Mouse (Mus musculus): ENCODE measurements around the gene Ppp1r37. TPM values are rescaled to one million over a fixed set of nuclear protein-coding genes. Genes with fewer than 3 reads are reported as not detected.

The Ppp1r37 gene
- polyA plus RNA-seq, 1 experiment: 35.9 TPM

Other genes starting within 250 kb of the Ppp1r37 start
- 32.6 and 38.4 TPM in 2 replicates for gene Ercc1, start 218.3 kb downstream of the Ppp1r37 start, polyA plus RNA-seq (2012; ENCODE audit: insufficient read depth, insufficient read length, missing spikeins)
- 3.3 and 5.5 TPM in 2 replicates for gene Cd3eap, start 203.6 kb downstream of the Ppp1r37 start, polyA plus RNA-seq (2012; ENCODE audit: insufficient read depth, insufficient read length, missing spikeins)
- 1.7 and 4.1 TPM in 2 replicates for gene Ppp1r13l, start 203.3 kb downstream of the Ppp1r37 start, polyA plus RNA-seq (2012; ENCODE audit: insufficient read depth, insufficient read length, missing spikeins)
- 4.4 and 6.4 TPM in 2 replicates for gene Ercc2, start 181.1 kb downstream of the Ppp1r37 start, polyA plus RNA-seq (2012; ENCODE audit: insufficient read depth, insufficient read length, missing spikeins)
- not detected in 2 replicates for gene Klc3, start 159.0 kb downstream of the Ppp1r37 start, polyA plus RNA-seq (2012; ENCODE audit: insufficient read depth, insufficient read length, missing spikeins)
- 328 and 404 TPM in 2 replicates for gene Ckm, start 158.3 kb downstream of the Ppp1r37 start, polyA plus RNA-seq (2012; ENCODE audit: insufficient read depth, insufficient read length, missing spikeins)
- gene Mark4, start 104.3 kb downstream of the Ppp1r37 start, polyA plus RNA-seq (2012; ENCODE audit: insufficient read depth, insufficient read length, missing spikeins): 9.8 and 10.9 TPM in 2 replicates
- gene Exoc3l2, start 99.7 kb downstream of the Ppp1r37 start, polyA plus RNA-seq (2012; ENCODE audit: insufficient read depth, insufficient read length, missing spikeins): 0.79 and 1.0 TPM in 2 replicates
- 3.4 and 4.0 TPM in 2 replicates for gene Bloc1s3, start 54.7 kb downstream of the Ppp1r37 start, polyA plus RNA-seq (2012; ENCODE audit: insufficient read depth, insufficient read length, missing spikeins)
- 39.3 and 49.9 TPM in 2 replicates for gene Trappc6a, start 54.7 kb downstream of the Ppp1r37 start, polyA plus RNA-seq (2012; ENCODE audit: insufficient read depth, insufficient read length, missing spikeins)
- not detected in 2 replicates for gene Nkpd1, start 45.2 kb downstream of the Ppp1r37 start, polyA plus RNA-seq (2012; ENCODE audit: insufficient read depth, insufficient read length, missing spikeins)
- 0.67 and 0.75 TPM in 2 replicates for gene Zfp296, start 14.2 kb upstream of the Ppp1r37 start, polyA plus RNA-seq (2012; ENCODE audit: insufficient read depth, insufficient read length, missing spikeins)
- 44.2 and 47.4 TPM in 2 replicates for gene Gemin7, start 14.5 kb upstream of the Ppp1r37 start, polyA plus RNA-seq (2012; ENCODE audit: insufficient read depth, insufficient read length, missing spikeins)
- 9.6 and 17.9 TPM in 2 replicates for gene Clasrp, start 41.4 kb upstream of the Ppp1r37 start, polyA plus RNA-seq (2012; ENCODE audit: insufficient read depth, insufficient read length, missing spikeins)
- 7.1 and 10.5 TPM in 2 replicates for gene Relb, start 66.4 kb upstream of the Ppp1r37 start, polyA plus RNA-seq (2012; ENCODE audit: insufficient read depth, insufficient read length, missing spikeins)
- gene Clptm1, start 102.0 kb upstream of the Ppp1r37 start, polyA plus RNA-seq (2012; ENCODE audit: insufficient read depth, insufficient read length, missing spikeins): 72.2 and 77.2 TPM in 2 replicates
- gene Apoc2, start 114.9 kb upstream of the Ppp1r37 start, polyA plus RNA-seq (2012; ENCODE audit: insufficient read depth, insufficient read length, missing spikeins): 1.7 TPM in 1 of 2 replicates, not detected in the other
- not detected in 2 replicates for gene Gm44805, start 118.3 kb upstream of the Ppp1r37 start, polyA plus RNA-seq (2012; ENCODE audit: insufficient read depth, insufficient read length, missing spikeins)
- gene Apoc4, start 118.4 kb upstream of the Ppp1r37 start, polyA plus RNA-seq (2012; ENCODE audit: insufficient read depth, insufficient read length, missing spikeins): not detected in 2 replicates
- 1,406 and 1,867 TPM in 2 replicates for gene Apoc1, start 129.6 kb upstream of the Ppp1r37 start, polyA plus RNA-seq (2012; ENCODE audit: insufficient read depth, insufficient read length, missing spikeins)
- 777 and 1,675 TPM in 2 replicates for gene Apoe, start 136.1 kb upstream of the Ppp1r37 start, polyA plus RNA-seq (2012; ENCODE audit: insufficient read depth, insufficient read length, missing spikeins)
- 64.2 and 86.3 TPM in 2 replicates for gene Tomm40, start 152.4 kb upstream of the Ppp1r37 start, polyA plus RNA-seq (2012; ENCODE audit: insufficient read depth, insufficient read length, missing spikeins)
- gene Nectin2, start 187.4 kb upstream of the Ppp1r37 start, polyA plus RNA-seq (2012; ENCODE audit: insufficient read depth, insufficient read length, missing spikeins): 36.0 and 38.3 TPM in 2 replicates
- 7.6 and 20.8 TPM in 2 replicates for gene Bcam, start 207.9 kb upstream of the Ppp1r37 start, polyA plus RNA-seq (2012; ENCODE audit: insufficient read depth, insufficient read length, missing spikeins)
- 1.6 TPM in 1 of 2 replicates, not detected in the other for gene Cblc, start 233.7 kb upstream of the Ppp1r37 start, polyA plus RNA-seq (2012; ENCODE audit: insufficient read depth, insufficient read length, missing spikeins)

All from brown adipose tissue, adult 24 weeks (tissue).